Mouse (Mus musculus): Measurements from ENCODE around the gene Grin2b. TPM values are rescaled to one million over a fixed set of nuclear protein-coding genes. Genes with fewer than 3 reads are reported as not detected.

Gene Grin2b
- polyA plus RNA-seq, 1 experiment from 2014 or later: 3.1 TPM

- H3K9ac ChIP-seq (ENCODE audit: low read length): no peak overlapping the region
- H3K36me3 ChIP-seq (ENCODE audit: control insufficient read depth, insufficient read depth, low read length): no peaks in the 10 kb centered on the region
- 91% methylated on average over 2 of the region's 2 CpGs for WGBS
- no peaks in the 10 kb centered on the region for H3K4me1 ChIP-seq (replicated peaks; ENCODE audit: control insufficient read depth, insufficient read depth, low read length)
- H3K27ac ChIP-seq (ENCODE audit: low read depth, low read length): no peak overlapping the region
- H3K27me3 ChIP-seq (ENCODE audit: control insufficient read depth, insufficient read depth, low read length): no peaks in the 10 kb centered on the region
- H3K4me2 ChIP-seq (ENCODE audit: low read depth, low read length, severe bottlenecking): no peak overlapping the region
- ATAC-seq (replicated peaks; ENCODE audit: low FRiP score): no peak
- DNase-seq (ENCODE audit: low spot score): no peak
- H3K4me3 ChIP-seq (ENCODE audit: low read depth, low read length): no peak overlapping the region
- H3K9me3 ChIP-seq (ENCODE audit: control insufficient read depth, low read length): no peaks in the 10 kb centered on the region
Measured at GRCm38 (mm10) chr6:135817391-135817790, 355.9 kb downstream of the Grin2b start.

- Histone ChIP-seq H3K4me1 (replicated peaks; ENCODE audit: control insufficient read depth, insufficient read depth, low read length) (no peaks in the 10 kb centered on the region), H3K4me3 (ENCODE audit: low read depth, low read length) (no peak overlapping the region), H3K27me3 (ENCODE audit: control insufficient read depth, insufficient read depth, low read length) (no peaks in the 10 kb centered on the region), H3K9me3 (ENCODE audit: control insufficient read depth, low read length) (no peaks in the 10 kb centered on the region), H3K36me3 (ENCODE audit: control insufficient read depth, insufficient read depth, low read length) (no peaks in the 10 kb centered on the region), H3K9ac (ENCODE audit: low read length) (no peak overlapping the region), H3K4me2 (ENCODE audit: low read depth, low read length, severe bottlenecking) (no peak overlapping the region), H3K27ac (ENCODE audit: low read depth, low read length) (no peak overlapping the region)
- no peak for ATAC-seq (replicated peaks; ENCODE audit: low FRiP score)
- no peak for DNase-seq (ENCODE audit: low spot score)
- whole genome bisulfite sequencing: 77% methylated on average over 7 of the region's 7 CpGs
Measured at GRCm38 (mm10) chr6:135813755-135814154, 359.6 kb downstream of the Grin2b start.

- WGBS: 63% methylated on average over 9 of the region's 9 CpGs
- Histone ChIP-seq H3K4me3 (ENCODE audit: low read depth, low read length) (no peak overlapping the region), H3K27ac (ENCODE audit: low read depth, low read length) (no peak overlapping the region), H3K27me3 (ENCODE audit: control insufficient read depth, insufficient read depth, low read length) (no peaks in the 10 kb centered on the region), H3K4me1 (replicated peaks; ENCODE audit: control insufficient read depth, insufficient read depth, low read length) (peaks cover 2% of the 10 kb centered on the region; the same call in 1 of the 2 replicates), H3K4me2 (ENCODE audit: low read depth, low read length, severe bottlenecking) (no peak overlapping the region), H3K9me3 (ENCODE audit: control insufficient read depth, low read length) (no peaks in the 10 kb centered on the region), H3K9ac (ENCODE audit: low read length) (no peak overlapping the region), H3K36me3 (ENCODE audit: control insufficient read depth, insufficient read depth, low read length) (no peaks in the 10 kb centered on the region)
- DNase-seq (ENCODE audit: low spot score) (no peak), ATAC-seq (replicated peaks; ENCODE audit: low FRiP score) (no peak)
Measured at GRCm38 (mm10) chr6:135805436-135805835, 367.9 kb downstream of the Grin2b start.

- Histone ChIP-seq H3K27ac (ENCODE audit: low read depth, low read length) (no peak overlapping the region), H3K4me3 (ENCODE audit: low read depth, low read length) (no peak overlapping the region), H3K9ac (ENCODE audit: low read length) (no peak overlapping the region), H3K27me3 (ENCODE audit: control insufficient read depth, insufficient read depth, low read length) (no peaks in the 10 kb centered on the region), H3K9me3 (ENCODE audit: control insufficient read depth, low read length) (no peaks in the 10 kb centered on the region), H3K36me3 (ENCODE audit: control insufficient read depth, insufficient read depth, low read length) (no peaks in the 10 kb centered on the region), H3K4me1 (replicated peaks; ENCODE audit: control insufficient read depth, insufficient read depth, low read length) (no peaks in the 10 kb centered on the region), H3K4me2 (ENCODE audit: low read depth, low read length, severe bottlenecking) (no peak overlapping the region)
- 86% methylated on average over 8 of the region's 8 CpGs for WGBS
- ATAC-seq (replicated peaks; ENCODE audit: low FRiP score) (no peak), DNase-seq (ENCODE audit: low spot score) (no peak)
Measured at GRCm38 (mm10) chr6:135799949-135800348, 373.4 kb downstream of the Grin2b start.

- Histone ChIP-seq H3K9ac (ENCODE audit: low read length) (no peak overlapping the region), H3K9me3 (ENCODE audit: control insufficient read depth, low read length) (no peaks in the 10 kb centered on the region), H3K36me3 (ENCODE audit: control insufficient read depth, insufficient read depth, low read length) (no peaks in the 10 kb centered on the region), H3K4me3 (ENCODE audit: low read depth, low read length) (no peak overlapping the region), H3K4me2 (ENCODE audit: low read depth, low read length, severe bottlenecking) (no peak overlapping the region), H3K27me3 (ENCODE audit: control insufficient read depth, insufficient read depth, low read length) (no peaks in the 10 kb centered on the region), H3K27ac (ENCODE audit: low read depth, low read length) (no peak overlapping the region), H3K4me1 (replicated peaks; ENCODE audit: control insufficient read depth, insufficient read depth, low read length) (no peaks in the 10 kb centered on the region)
- ATAC-seq (replicated peaks; ENCODE audit: low FRiP score) (no peak), DNase-seq (ENCODE audit: low spot score) (no peak)
- WGBS: 83% methylated on average over 13 of the region's 13 CpGs
Measured at GRCm38 (mm10) chr6:135798202-135798992, 374.9 kb downstream of the Grin2b start.

- DNase-seq (ENCODE audit: low spot score) (no peak), ATAC-seq (replicated peaks; ENCODE audit: low FRiP score) (no peak)
- H3K4me2 ChIP-seq (ENCODE audit: low read depth, low read length, severe bottlenecking): no peak overlapping the region
- no peak overlapping the region for H3K9ac ChIP-seq (ENCODE audit: low read length)
- 89% methylated on average over 10 of the region's 10 CpGs for WGBS
- H3K4me1 ChIP-seq (replicated peaks; ENCODE audit: control insufficient read depth, insufficient read depth, low read length): no peaks in the 10 kb centered on the region
- H3K36me3 ChIP-seq (ENCODE audit: control insufficient read depth, insufficient read depth, low read length): no peaks in the 10 kb centered on the region
- H3K4me3 ChIP-seq (ENCODE audit: low read depth, low read length): no peak overlapping the region
- H3K9me3 ChIP-seq (ENCODE audit: control insufficient read depth, low read length): no peaks in the 10 kb centered on the region
- H3K27ac ChIP-seq (ENCODE audit: low read depth, low read length): no peak overlapping the region
- H3K27me3 ChIP-seq (ENCODE audit: control insufficient read depth, insufficient read depth, low read length): no peaks in the 10 kb centered on the region
Measured at GRCm38 (mm10) chr6:135797371-135798033, 375.8 kb downstream of the Grin2b start.

GRCm38 (mm10) chr6:135796911-135797310 is 376.4 kb downstream of the Grin2b start:
- H3K36me3 ChIP-seq (ENCODE audit: control insufficient read depth, insufficient read depth, low read length): no peaks in the 10 kb centered on the region
- 65% methylated on average over 4 of the region's 4 CpGs for WGBS
- no peaks in the 10 kb centered on the region for H3K27me3 ChIP-seq (ENCODE audit: control insufficient read depth, insufficient read depth, low read length)
- no peak overlapping the region for H3K4me2 ChIP-seq (ENCODE audit: low read depth, low read length, severe bottlenecking)
- H3K4me3 ChIP-seq (ENCODE audit: low read depth, low read length): no peak overlapping the region
- ATAC-seq (replicated peaks; ENCODE audit: low FRiP score): no peak
- H3K9me3 ChIP-seq (ENCODE audit: control insufficient read depth, low read length): no peaks in the 10 kb centered on the region
- H3K4me1 ChIP-seq (replicated peaks; ENCODE audit: control insufficient read depth, insufficient read depth, low read length): no peaks in the 10 kb centered on the region
- DNase-seq (ENCODE audit: low spot score): no peak
- no peak overlapping the region for H3K27ac ChIP-seq (ENCODE audit: low read depth, low read length)
- H3K9ac ChIP-seq (ENCODE audit: low read length): no peak overlapping the region

GRCm38 (mm10) chr6:135791412-135791811 is 381.9 kb downstream of the Grin2b start:
- WGBS: 89% methylated on average over 4 of the region's 4 CpGs
- Histone ChIP-seq H3K9ac (ENCODE audit: low read length) (no peak overlapping the region), H3K9me3 (ENCODE audit: control insufficient read depth, low read length) (no peaks in the 10 kb centered on the region), H3K27ac (ENCODE audit: low read depth, low read length) (no peak overlapping the region), H3K4me3 (ENCODE audit: low read depth, low read length) (no peak overlapping the region), H3K4me2 (ENCODE audit: low read depth, low read length, severe bottlenecking) (no peak overlapping the region), H3K36me3 (ENCODE audit: control insufficient read depth, insufficient read depth, low read length) (no peaks in the 10 kb centered on the region), H3K27me3 (ENCODE audit: control insufficient read depth, insufficient read depth, low read length) (no peaks in the 10 kb centered on the region), H3K4me1 (replicated peaks; ENCODE audit: control insufficient read depth, insufficient read depth, low read length) (no peaks in the 10 kb centered on the region)
- no peak for ATAC-seq (replicated peaks; ENCODE audit: low FRiP score)
- DNase-seq (ENCODE audit: low spot score): no peak

Measured in forebrain, embryonic 11.5 days (tissue).